Mouse (Mus musculus) ES-Bruce4 (cell line): ENCODE results near the gene Mark1.

ENCODE experiments used
- CTCF ChIP-seq: IDR thresholded peaks from one replicate; pipeline ENCODE4 v1.8.1; 2011; ENCODE audit warnings: low read depth, low read length
- EP300 ChIP-seq: IDR thresholded peaks from 2 replicates; pipeline ENCODE4 v1.6.1; 2011; ENCODE audit warnings: low read depth, low read length; ENCODE audit not compliant: insufficient read depth
- POLR2A ChIP-seq: IDR thresholded peaks from one replicate; pipeline ENCODE4 v1.8.1; 2011; ENCODE audit warnings: low read length; ENCODE audit not compliant: insufficient read depth

DNA sequence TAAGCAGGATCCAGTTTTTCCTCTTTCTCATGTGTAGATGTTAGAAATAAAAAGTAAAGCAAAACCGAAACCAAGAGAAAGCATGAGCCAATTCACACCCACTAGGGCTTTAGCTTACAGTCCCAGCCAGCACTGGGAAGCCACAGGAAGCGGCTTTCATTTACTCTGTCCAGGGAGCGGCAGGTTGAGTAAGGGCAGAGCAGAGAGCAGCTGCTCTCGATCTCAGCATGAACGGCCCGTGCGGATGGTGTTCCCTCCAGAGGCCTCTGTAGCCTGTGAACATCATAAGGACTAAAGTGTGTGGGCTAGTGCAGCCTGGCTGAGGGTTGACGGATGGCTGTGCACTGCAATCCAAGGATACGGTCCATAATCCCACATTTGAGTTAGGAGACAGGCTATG is 90.8 kb downstream of the Mark1 start:
- no peak for TF ChIP-seq EP300
- no peak for TF ChIP-seq CTCF
- TF ChIP-seq POLR2A, result no peak
